Mouse (Mus musculus): Measurements from ENCODE around the gene Mtmr14. TPM values are rescaled to one million over a fixed set of nuclear protein-coding genes. Genes with fewer than 3 reads are reported as not detected.

Mtmr14 gene
- total RNA-seq (2021) = 10 to 100 TPM; 15.5 to 16.9 TPM
- long read RNA-seq, experiment 1, transcript Mtmr14-201 (19 exons, 2,676 nt) = major isoform, 17 of 38 reads
- long read RNA-seq, experiment 1, partial matches to known transcripts = 4 of 38 reads
- long read RNA-seq, experiment 1, other reads (novel, unspliced or antisense) = 17 of 38 reads
- long read RNA-seq, experiment 2, transcript Mtmr14-201 (19 exons, 2,676 nt) = major isoform, 13 of 36 reads
- long read RNA-seq, experiment 2, partial matches to known transcripts = 2 of 36 reads
- long read RNA-seq, experiment 2, other reads (novel, unspliced or antisense) = 21 of 36 reads

GRCm38 (mm10) chr6:113237542-113238270 is at the start of gene Mtmr14:
Gene Mtmr14 (plus strand): TSS chr6:113237843.
- DNase-seq (ENCODE audit: low spot score in 2 of 2) = peak; percentile 99

- peak in 1 of 2 experiments; percentile 36 for DNase-seq (ENCODE audit: low spot score in 2 of 2)
Observed at GRCm38 (mm10) chr6:113193765-113194460, 43.7 kb upstream of the Mtmr14 start.

- DNase-seq (ENCODE audit: low spot score in 2 of 2) = no peak
Observed at GRCm38 (mm10) chr6:113194517-113194840, 43.2 kb upstream of the Mtmr14 start.

GRCm38 (mm10) chr6:113194841-113195595 is 42.6 kb upstream of the Mtmr14 start, which contains the start of gene Lhfpl4:
Gene Lhfpl4 (minus strand): TSS chr6:113195384.
- no peak for DNase-seq (ENCODE audit: low spot score in 2 of 2)

GRCm38 (mm10) chr6:113195596-113195992 is 42.0 kb upstream of the Mtmr14 start:
- DNase-seq (ENCODE audit: low spot score in 2 of 2) = no peak

- no peak for DNase-seq (ENCODE audit: low spot score in 2 of 2)
Observed at GRCm38 (mm10) chr6:113216280-113216679, 21.4 kb upstream of the Mtmr14 start.

- DNase-seq (ENCODE audit: low spot score in 2 of 2) = no peak
Observed at GRCm38 (mm10) chr6:113225798-113226197, 11.8 kb upstream of the Mtmr14 start.

- no peak for DNase-seq (ENCODE audit: low spot score in 2 of 2)
Observed at GRCm38 (mm10) chr6:113226705-113227104, 10.9 kb upstream of the Mtmr14 start.

GRCm38 (mm10) chr6:113235141-113235540 is 2.5 kb upstream of the Mtmr14 start:
- DNase-seq (ENCODE audit: low spot score in 2 of 2) = no peak

GRCm38 (mm10) chr6:113238442-113238841 is 799 bp downstream of the Mtmr14 start:
- DNase-seq (ENCODE audit: low spot score in 2 of 2) = no peak

- DNase-seq (ENCODE audit: low spot score in 2 of 2) = no peak
Observed at GRCm38 (mm10) chr6:113242753-113243152, 5.1 kb downstream of the Mtmr14 start.

- no peak for DNase-seq (ENCODE audit: low spot score in 2 of 2)
Observed at GRCm38 (mm10) chr6:113245585-113245984, 7.9 kb downstream of the Mtmr14 start.

GRCm38 (mm10) chr6:113250786-113251185 is 13.1 kb downstream of the Mtmr14 start:
- no peak for DNase-seq (ENCODE audit: low spot score in 2 of 2)

GRCm38 (mm10) chr6:113251921-113252320 is 14.3 kb downstream of the Mtmr14 start:
- no peak for DNase-seq (ENCODE audit: low spot score in 2 of 2)

- no peak for DNase-seq (ENCODE audit: low spot score in 2 of 2)
Observed at GRCm38 (mm10) chr6:113254899-113255298, 17.3 kb downstream of the Mtmr14 start.

GRCm38 (mm10) chr6:113261174-113261858 is 23.7 kb downstream of the Mtmr14 start:
- no peak for DNase-seq (ENCODE audit: low spot score in 2 of 2)

GRCm38 (mm10) chr6:113263531-113263930 is 25.9 kb downstream of the Mtmr14 start:
- DNase-seq (ENCODE audit: low spot score in 2 of 2) = no peak

- DNase-seq (ENCODE audit: low spot score in 2 of 2) = no peak
Observed at GRCm38 (mm10) chr6:113264429-113264828, 26.8 kb downstream of the Mtmr14 start.

GRCm38 (mm10) chr6:113266996-113267655 is 29.5 kb downstream of the Mtmr14 start:
- DNase-seq (ENCODE audit: low spot score in 2 of 2) = no peak

- no peak for DNase-seq (ENCODE audit: low spot score in 2 of 2)
Observed at GRCm38 (mm10) chr6:113267988-113268387, 30.3 kb downstream of the Mtmr14 start.
